Mouse (Mus musculus) kidney, postnatal 0 days (tissue): ENCODE measurements around the gene B4galnt1. TPM values are rescaled to one million over a fixed set of nuclear protein-coding genes. Genes with fewer than 3 reads are reported as not detected.
"Not testable (repeated sequence)": the region's sequence is repeated elsewhere in the genome, so short reads cannot be mapped to it uniquely, and the experiment has no call there.

Source experiments
- ATAC-seq: fragments of 200-750 bp; cut with Nextera tagmentation; replicated peaks from 2 replicates; pipeline ENCODE4 v1.8.0; 2017; ENCODE audit warnings: low read depth, moderate number of reproducible peaks, moderate TSS enrichment, moderate library complexity; ENCODE audit not compliant: low FRiP score
- DNase-seq: peaks from one replicate; pipeline ENCODE4 v3.0.0-alpha.2; 2016; ENCODE audit warnings: low spot score
- H3K27ac ChIP-seq: fragments of 300-500 bp; sonication (generic); 2 replicates; pipeline ENCODE4 v1.5.1; 2014; ENCODE audit warnings: mild to moderate bottlenecking
- H3K27me3 ChIP-seq: fragments of 300-500 bp; sonication (generic); 2 replicates; pipeline ENCODE4 v1.6.1; 2014; ENCODE audit warnings: low read length, mixed read lengths; ENCODE audit not compliant: insufficient read depth
- H3K36me3 ChIP-seq: fragments of 300-500 bp; sonication (generic); 2 replicates; pipeline ENCODE4 v1.6.1; 2014; ENCODE audit warnings: low read length, mixed read lengths; ENCODE audit not compliant: insufficient read depth
- H3K4me1 ChIP-seq: fragments of 300-500 bp; sonication (generic); replicated peaks from 2 replicates; pipeline ENCODE4 v1.6.1; 2014; ENCODE audit warnings: antibody characterized with exemption, low read length, mixed read lengths; ENCODE audit not compliant: insufficient read depth
- H3K4me2 ChIP-seq: fragments of 300-500 bp; sonication (generic); 2 replicates; pipeline ENCODE4 v1.6.1; 2014; ENCODE audit warnings: mild to moderate bottlenecking, low read length, moderate library complexity, mixed read lengths
- H3K4me3 ChIP-seq: fragments of 300-500 bp; sonication (generic); replicated peaks from 2 replicates; pipeline ENCODE4 v1.5.1; 2014; ENCODE audit warnings: low read depth, low read length
- H3K9ac ChIP-seq: fragments of 300-500 bp; sonication (generic); 2 replicates; pipeline ENCODE4 v1.6.1; 2014; ENCODE audit warnings: low read depth, low read length
- H3K9me3 ChIP-seq: fragments of 300-500 bp; sonication (generic); replicated peaks from 2 replicates; pipeline ENCODE4 v1.6.1; 2016; ENCODE audit warnings: low read length, inconsistent platforms, mixed read lengths
- CTCF ChIP-seq: IDR thresholded peaks from 2 replicates; pipeline ENCODE4 v1.5.1; 2016; ENCODE audit warnings: antibody characterized with exemption, low read depth, mild to moderate bottlenecking, moderate library complexity
- WGBS: fragments of 180-500 bp; shearing (Covaris S2); extraction: QIAGEN DNeasy Blood & Tissue Kit; methylation state at CpG from one replicate; pipeline ENCODE4 v1.1.7; 2014; 5-methylcytosine and 5-hydroxymethylcytosine counted together
- polyA plus RNA-seq: library from polyadenylated mRNA; unstranded; fragments of >200 nt; fragmentation: Nextera tagmentation; extraction: Ambion mirVana; gene quantifications from 2 replicates; pipeline ENCODE4 v1.2.1, GENCODE M21; 2015

Gene B4galnt1
- polyA plus RNA-seq, 1 experiment from 2014 or later = 16.4 TPM

GRCm38 (mm10) chr10:127160728-127161127 lies 4.3 kb upstream of the B4galnt1 start:
- Histone ChIP-seq H3K27ac (no peak overlapping the region), H3K9ac (no peak overlapping the region), H3K4me3 (no peak overlapping the region), H3K27me3 (no peaks in the 10 kb centered on the region), H3K9me3 (no peaks in the 10 kb centered on the region), H3K4me1 (peaks cover 5% of the 10 kb centered on the region; the same call in 1 of the 2 replicates), H3K36me3 (no peaks in the 10 kb centered on the region), H3K4me2 (no peak overlapping the region)
- 70% methylated on average over 3 of the region's 3 CpGs for WGBS
- TF ChIP-seq CTCF = no peak
- ATAC-seq (no peak), DNase-seq (no peak)

GRCm38 (mm10) chr10:127162771-127163261 lies 2.2 kb upstream of the B4galnt1 start:
- not testable (repeated sequence) for H3K4me3 ChIP-seq, H3K4me2 ChIP-seq, H3K36me3 ChIP-seq, ATAC-seq, H3K27ac ChIP-seq, DNase-seq, H3K9ac ChIP-seq, H3K27me3 ChIP-seq, H3K9me3 ChIP-seq, H3K4me1 ChIP-seq
- WGBS = 59% methylated on average over 7 of the region's 7 CpGs

- Histone ChIP-seq H3K9ac (no peak overlapping the region), H3K4me2 (no peak overlapping the region; the same call in 1 of the 2 replicates), H3K4me3 (no peak overlapping the region), H3K27ac (no peak overlapping the region), H3K27me3 (no peaks in the 10 kb centered on the region), H3K36me3 (no peaks in the 10 kb centered on the region), H3K4me1 (peaks cover 6% of the 10 kb centered on the region; the same call in 1 of the 2 replicates), H3K9me3 (no peaks in the 10 kb centered on the region)
- DNase-seq = no peak
- 88% methylated on average over 4 of the region's 4 CpGs for WGBS
- ATAC-seq = no peak
- no peak for TF ChIP-seq CTCF
These were observed 835 bp upstream of the B4galnt1 start for GRCm38 (mm10) chr10:127164190-127164589.

DNA sequence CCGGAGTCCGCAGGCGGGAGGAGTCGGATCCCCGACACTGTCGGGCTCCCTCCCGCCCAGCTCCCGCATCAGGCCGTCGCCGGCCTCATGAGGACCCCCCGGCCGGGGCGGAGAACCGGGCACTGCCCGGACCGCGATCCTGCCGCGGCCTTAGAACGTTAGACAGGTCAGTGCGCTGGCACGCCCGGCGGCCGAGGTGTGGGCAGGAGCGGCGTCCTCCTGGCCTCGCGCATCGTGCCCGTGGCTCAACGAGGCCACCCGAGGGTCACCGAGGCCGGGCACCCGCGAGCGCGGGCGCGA lies 279 bp downstream of the B4galnt1 start:
- no peaks in the 10 kb centered on the region for H3K27me3 ChIP-seq
- peak overlapping the region; percentile 93 for H3K4me2 ChIP-seq
- under 1% methylated on average over 41 of the region's 42 CpGs for whole genome bisulfite sequencing
- H3K9me3 ChIP-seq = no peaks in the 10 kb centered on the region
- peak overlapping the region; percentile 57 for H3K4me3 ChIP-seq
- DNase-seq (no peak), ATAC-seq (peak; percentile 48)
- peaks cover 6% of the 10 kb centered on the region; the same call in 1 of the 2 replicates for H3K4me1 ChIP-seq
- H3K9ac ChIP-seq = peak overlapping the region; percentile 65
- TF ChIP-seq CTCF = no peak
- peak overlapping the region; percentile 52; the same call in 1 of the 2 replicates for H3K27ac ChIP-seq
- no peaks in the 10 kb centered on the region for H3K36me3 ChIP-seq

- Histone ChIP-seq H3K9ac (peak overlapping the region; percentile 65), H3K27me3 (no peaks in the 10 kb centered on the region), H3K4me3 (peak overlapping the region; percentile 57), H3K27ac (peak overlapping the region; percentile 52; the same call in 1 of the 2 replicates), H3K4me2 (peak overlapping the region; percentile 93), H3K36me3 (no peaks in the 10 kb centered on the region), H3K4me1 (peaks cover 9% of the 10 kb centered on the region; the same call in 1 of the 2 replicates), H3K9me3 (no peaks in the 10 kb centered on the region)
- DNase-seq (no peak), ATAC-seq (peak; percentile 52)
- TF ChIP-seq CTCF = no peak
- WGBS = 1% methylated on average over 51 of the region's 56 CpGs
These were observed 804 bp downstream of the B4galnt1 start for GRCm38 (mm10) chr10:127165654-127166403.

DNA sequence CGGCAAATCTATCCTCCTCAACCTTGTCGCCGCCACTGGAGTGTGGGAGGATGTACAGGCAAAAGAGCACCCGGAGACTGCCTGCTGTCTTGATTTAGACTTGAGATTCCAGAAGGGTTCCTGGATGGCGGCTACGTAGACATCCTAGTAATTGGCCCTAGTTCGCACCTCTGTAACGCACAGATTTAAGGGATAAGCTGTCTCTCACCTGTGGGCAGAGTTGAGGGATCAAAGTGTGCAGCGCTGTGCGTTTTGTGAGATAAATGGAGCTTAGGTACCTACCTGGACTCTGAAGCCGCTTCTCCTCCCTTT lies 1.3 kb downstream of the B4galnt1 start:
- no peak for TF ChIP-seq CTCF
- ATAC-seq = no peak

More for the DNA sequence above, 1.3 kb downstream of the B4galnt1 start:
- DNase-seq = no peak
- Histone ChIP-seq H3K4me1 (peaks cover 9% of the 10 kb centered on the region; the same call in 1 of the 2 replicates), H3K9me3 (no peaks in the 10 kb centered on the region), H3K36me3 (no peaks in the 10 kb centered on the region), H3K27ac (no peak overlapping the region), H3K4me3 (peak overlapping the region; percentile 57), H3K27me3 (no peaks in the 10 kb centered on the region), H3K4me2 (peak overlapping the region; percentile 93), H3K9ac (peak overlapping the region; percentile 65)
- WGBS = 9% methylated on average over 11 of the region's 11 CpGs
